Mouse (Mus musculus) gastrocnemius, adult 2 months (tissue): ENCODE measurements around the gene Gpr182. TPM values are rescaled to one million over a fixed set of nuclear protein-coding genes. Genes with fewer than 3 reads are reported as not detected.

Source experiments
- DNase-seq: peaks from one replicate; pipeline ENCODE4 v3.0.0; 2022
- H3K27ac ChIP-seq: fragments of 200-600 bp; 2 replicates; pipeline ENCODE4 v1.8.1; 2022; ENCODE audit warnings: mild to moderate bottlenecking
- H3K4me3 ChIP-seq: fragments of 200-600 bp; 2 replicates; pipeline ENCODE4 v1.8.1; 2022; ENCODE audit warnings: mild to moderate bottlenecking, moderate library complexity
- CTCF ChIP-seq: fragments of 200-600 bp; IDR thresholded peaks from 2 replicates; pipeline ENCODE4 v1.8.1; 2022; ENCODE audit warnings: antibody characterized with exemption, mild to moderate bottlenecking, moderate library complexity
- intact Hi-C: fragments of 180-260 bp; cut with DNase I; formaldehyde crosslinking; loops from one replicate; pipeline ENCODE4 v1.15.1; 2025
- total RNA-seq, 2 experiments: library from RNA; stranded (reverse); gene quantifications; 2 replicates each; pipeline ENCODE4 v1.2.3; 2021

The Gpr182 gene
- total RNA-seq, 2 experiments from 2014 or later, result 0.22 to 0.36 TPM

GRCm38 (mm10) chr10:127754566-127755166, 3.1 kb upstream of the Gpr182 start:
- no peak for DNase-seq
- intact Hi-C loops, result no loop called here
- Histone ChIP-seq H3K27ac (no peak overlapping the region), H3K4me3 (no peak overlapping the region)
- TF ChIP-seq CTCF, result no peak

- DNase-seq, result no peak
- intact Hi-C loops, result no loop called here
- peak overlapping the region; percentile 56 for H3K4me3 ChIP-seq
- H3K27ac ChIP-seq, result peak overlapping the region; percentile 63
- TF ChIP-seq CTCF, result no peak
These were observed 1.3 kb downstream of the Gpr182 start for GRCm38 (mm10) chr10:127750136-127750777.

DNA sequence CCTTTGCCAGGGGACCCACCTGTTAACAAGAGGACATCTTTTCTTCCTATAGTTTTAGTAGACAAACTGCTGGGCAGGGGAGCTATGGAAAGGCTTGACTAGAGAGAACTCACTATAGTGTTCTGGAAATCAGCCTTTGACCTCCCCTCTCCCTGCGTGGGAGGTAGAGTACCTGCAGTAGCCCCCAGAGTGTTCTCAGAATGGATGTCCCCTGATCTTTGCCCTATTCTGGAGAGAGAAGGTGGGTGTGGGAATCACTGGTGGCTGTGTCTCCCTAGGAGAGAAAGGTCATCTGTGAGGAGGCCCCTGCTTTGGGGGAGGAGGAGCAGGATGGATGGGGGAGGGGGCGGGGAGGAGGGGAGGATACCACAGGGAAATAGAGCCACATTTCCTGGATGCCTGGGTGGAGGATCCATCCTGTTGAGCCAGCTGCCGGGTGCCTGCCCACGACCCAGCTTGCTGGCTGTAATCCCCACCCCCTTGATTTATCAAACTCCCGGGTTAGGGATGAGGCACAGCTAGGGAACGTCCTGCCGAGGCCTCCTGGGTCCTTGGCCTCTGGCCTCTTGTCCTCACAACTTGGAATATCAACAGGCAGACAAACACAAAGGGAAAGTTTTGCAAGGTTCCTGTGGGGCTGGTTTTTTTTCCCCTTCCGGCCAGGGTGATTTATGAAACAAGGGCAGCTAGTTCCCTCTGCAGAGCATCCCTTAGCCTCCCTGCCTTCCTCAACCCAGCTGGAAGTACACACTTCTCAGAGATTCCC, 2.5 kb downstream of the Gpr182 start:
- DNase-seq, result no peak
- Histone ChIP-seq H3K4me3 (peak overlapping the region; percentile 56), H3K27ac (peak overlapping the region; percentile 63)
- TF ChIP-seq CTCF, result no peak
- intact Hi-C loops, result no loop called here

DNA sequence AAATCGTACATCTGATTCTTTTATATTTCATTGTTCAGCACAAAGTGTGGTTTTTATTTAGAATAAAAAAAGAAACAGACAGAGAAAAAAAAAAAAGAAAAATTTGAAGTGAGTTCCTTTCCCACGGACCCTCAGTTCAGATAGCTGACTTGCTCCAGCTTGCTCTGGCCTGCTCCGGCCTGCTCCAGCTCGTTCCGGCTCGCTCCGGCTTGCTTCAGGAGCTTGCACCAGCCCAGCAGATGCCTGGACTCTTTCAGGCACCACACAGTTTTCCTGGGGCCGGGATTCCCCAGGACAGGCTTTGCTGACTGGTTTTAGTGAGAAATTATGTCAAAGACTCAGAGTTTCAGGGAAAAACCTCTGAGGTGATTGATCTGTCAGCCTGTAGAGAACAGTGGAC, 4.3 kb downstream of the Gpr182 start:
- intact Hi-C loops, result no loop called here
- TF ChIP-seq CTCF, result no peak
- no peak overlapping the region for H3K27ac ChIP-seq

DNA sequence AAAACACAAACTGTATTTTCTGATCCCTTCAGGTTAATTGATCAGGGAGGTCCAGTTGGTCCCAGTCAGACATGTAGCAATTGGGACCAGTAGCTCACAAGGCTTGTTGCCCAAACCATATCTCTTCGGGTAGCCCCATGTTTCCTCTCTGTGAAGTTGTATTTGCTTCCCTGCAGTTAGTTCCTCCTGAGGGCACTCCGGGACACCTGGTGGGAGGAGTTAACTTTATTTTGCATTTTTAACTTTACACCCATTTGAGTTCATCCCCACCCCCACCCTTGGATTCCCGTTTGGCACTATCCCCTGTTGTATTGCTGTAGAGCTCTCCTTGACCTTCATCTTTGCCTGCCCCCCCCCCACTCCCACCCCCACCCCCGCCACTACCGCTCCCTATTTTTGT, 5.6 kb downstream of the Gpr182 start:
- intact Hi-C loops, result no loop called here
- no peak for TF ChIP-seq CTCF

More for the DNA sequence above, 4.3 kb downstream of the Gpr182 start:
- no peak for DNase-seq
- H3K4me3 ChIP-seq, result no peak overlapping the region

DNA sequence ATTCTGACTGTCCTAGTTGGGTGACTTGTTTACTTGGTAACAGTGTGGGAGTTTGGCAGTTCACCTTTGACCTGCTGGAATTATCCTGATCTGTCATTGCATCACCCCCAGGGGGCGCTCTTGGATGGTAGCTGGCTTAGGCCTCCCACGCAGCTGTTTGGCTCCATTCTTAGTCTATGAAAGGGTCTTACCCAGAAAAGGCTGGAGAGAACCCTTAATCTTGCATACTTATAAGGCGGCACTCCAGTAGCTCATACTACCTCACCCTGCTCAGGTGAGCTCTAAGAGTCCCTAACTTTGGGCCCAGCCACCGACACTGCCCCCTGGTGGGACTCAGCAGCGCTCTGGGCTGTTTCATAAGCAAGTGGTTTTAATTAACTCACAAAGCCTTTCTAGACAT, 6.9 kb downstream of the Gpr182 start:
- peak; percentile 62 for TF ChIP-seq CTCF
- Histone ChIP-seq H3K27ac (no peak overlapping the region), H3K4me3 (no peak overlapping the region)
- intact Hi-C loops, result no loop called here
- peak; percentile 44 for DNase-seq

More for the DNA sequence above, 5.6 kb downstream of the Gpr182 start:
- H3K4me3 ChIP-seq, result no peak overlapping the region
- H3K27ac ChIP-seq, result no peak overlapping the region
- no peak for DNase-seq

DNA sequence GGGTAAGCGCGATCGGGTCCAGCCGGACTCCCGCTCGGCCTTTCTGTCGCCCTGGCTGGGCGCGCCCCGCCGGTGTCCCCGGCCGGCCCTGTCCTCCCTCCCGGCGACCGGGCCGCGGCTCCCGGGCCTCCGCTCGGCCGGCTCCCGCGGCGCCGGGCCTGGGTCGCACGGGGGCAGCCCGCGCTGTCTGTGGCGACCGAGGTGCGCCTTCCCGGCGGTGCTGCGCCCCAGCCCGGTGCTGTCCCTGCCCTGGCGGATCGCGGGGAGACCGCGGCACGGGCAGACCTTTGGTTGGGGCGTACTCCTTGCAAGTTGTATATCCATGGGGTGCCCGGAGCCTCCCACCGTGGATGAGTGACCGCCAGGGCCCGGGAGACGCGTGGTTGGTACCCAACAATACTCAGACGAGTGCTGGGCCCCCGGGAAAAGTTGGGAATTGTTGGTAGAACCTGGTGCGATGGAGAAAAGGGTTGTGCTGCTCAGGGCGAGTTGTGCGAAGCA, 11.8 kb downstream of the Gpr182 start:
- no peak for TF ChIP-seq CTCF
- H3K4me3 ChIP-seq, result peak overlapping the region; percentile 92
- H3K27ac ChIP-seq, result peak overlapping the region; percentile 86
- DNase-seq, result no peak
- intact Hi-C loops, result loop anchor here (2.0 to 5.0 kb wide), 3 partner anchors 97 to 273 kb away; partner anchors contain the start of gene Stat6

GRCm38 (mm10) chr10:127739083-127739660, 12.4 kb downstream of the Gpr182 start, which contains the start of gene Zbtb39:
Zbtb39 (plus strand) TSS chr10:127739538.
- Histone ChIP-seq H3K4me3 (peak within 1 kb of the TSS; percentile 92), H3K27ac (peak within 1 kb of the TSS; percentile 86)
- peak; percentile 92 for DNase-seq
- intact Hi-C loops, result loop anchor here (2.0 to 5.0 kb wide), 3 partner anchors 97 to 273 kb away; partner anchors contain the start of gene Stat6
- TF ChIP-seq CTCF, result peak; percentile 74

- DNase-seq, result no peak
- Histone ChIP-seq H3K4me3 (peak overlapping the region; percentile 92), H3K27ac (peak overlapping the region; percentile 81; the same call in 1 of the 2 replicates)
- intact Hi-C loops, result loop anchor here (2.0 to 5.0 kb wide), 3 partner anchors 96 to 274 kb away; partner anchors contain the start of gene Stat6
- peak; percentile 71 for TF ChIP-seq CTCF
These were observed 13.2 kb downstream of the Gpr182 start for GRCm38 (mm10) chr10:127738151-127738882.

DNA sequence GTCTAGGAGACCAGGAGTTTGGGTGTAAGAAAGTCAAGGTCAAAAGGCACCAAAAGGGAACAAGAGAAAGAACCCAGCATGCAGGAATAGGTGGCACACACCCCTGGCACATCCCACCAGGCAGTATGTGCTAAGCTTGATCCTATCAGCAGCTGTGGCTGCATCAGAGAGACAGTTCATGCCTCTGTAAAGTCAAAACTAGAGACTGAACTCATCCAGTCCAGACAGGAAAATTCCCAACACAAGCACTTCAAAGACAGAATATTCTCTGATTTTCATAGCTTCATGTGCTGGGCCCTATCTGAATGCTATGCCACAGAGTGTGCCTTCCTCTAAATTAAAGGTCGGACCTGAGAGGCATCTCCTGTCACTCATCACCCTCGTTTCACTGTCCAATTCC, 14.0 kb downstream of the Gpr182 start:
- no peak for TF ChIP-seq CTCF
- Histone ChIP-seq H3K27ac (no peak overlapping the region), H3K4me3 (no peak overlapping the region)
- intact Hi-C loops, result loop anchor here (5.0 kb wide), 2 partner anchors 95 to 275 kb away; partner anchors contain the start of gene Stat6
- DNase-seq, result no peak

DNA sequence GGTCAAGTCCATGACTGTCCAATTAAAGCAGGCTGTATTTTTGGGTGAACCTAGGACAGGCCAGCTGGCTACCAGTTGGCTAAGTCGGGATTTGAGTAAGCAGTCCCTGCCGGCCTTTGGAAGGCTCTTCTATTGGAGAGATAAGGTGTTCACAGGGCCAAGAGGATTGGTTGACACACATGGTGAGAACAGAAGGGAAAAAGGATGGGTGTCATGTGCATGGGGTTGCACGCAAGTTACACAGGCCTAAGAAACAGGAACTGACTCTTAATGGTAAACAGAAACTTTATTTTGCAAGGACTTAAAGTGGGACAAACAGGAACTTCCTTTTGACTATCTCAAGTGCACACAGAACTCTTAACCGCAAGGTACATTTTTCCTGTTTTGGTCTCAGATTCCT, 14.6 kb downstream of the Gpr182 start:
- no peak for TF ChIP-seq CTCF
- no peak for DNase-seq
- intact Hi-C loops, result loop anchor here (5.0 kb wide), 2 partner anchors 95 to 275 kb away; partner anchors contain the start of gene Stat6
- H3K4me3 ChIP-seq, result no peak overlapping the region
- H3K27ac ChIP-seq, result no peak overlapping the region
